Mouse (Mus musculus): ENCODE results near the gene Olfml2a. TPM values are rescaled to one million over a fixed set of nuclear protein-coding genes. Genes with fewer than 3 reads are reported as not detected.

The Olfml2a gene
- polyA plus RNA-seq, 1 experiment from 2014 or later: 0.12 TPM

GRCm38 (mm10) chr2:38964198-38964597, 32.4 kb downstream of the Olfml2a start:
- Histone ChIP-seq H3K9ac (no peak overlapping the region), H3K4me1 (replicated peaks) (peaks cover 23% of the 10 kb centered on the region), H3K4me3 (replicated peaks) (no peak overlapping the region), H3K27me3 (no peaks in the 10 kb centered on the region), H3K4me2 (no peak overlapping the region), H3K36me3 (no peaks in the 10 kb centered on the region), H3K27ac (no peak overlapping the region), H3K9me3 (replicated peaks) (no peaks in the 10 kb centered on the region)
- 43% methylated on average over 4 of the region's 4 CpGs for WGBS (ENCODE audit: insufficient replicate concordance)
- ATAC-seq (ENCODE audit: low read depth) (no peak), DNase-seq (no peak)

DNA sequence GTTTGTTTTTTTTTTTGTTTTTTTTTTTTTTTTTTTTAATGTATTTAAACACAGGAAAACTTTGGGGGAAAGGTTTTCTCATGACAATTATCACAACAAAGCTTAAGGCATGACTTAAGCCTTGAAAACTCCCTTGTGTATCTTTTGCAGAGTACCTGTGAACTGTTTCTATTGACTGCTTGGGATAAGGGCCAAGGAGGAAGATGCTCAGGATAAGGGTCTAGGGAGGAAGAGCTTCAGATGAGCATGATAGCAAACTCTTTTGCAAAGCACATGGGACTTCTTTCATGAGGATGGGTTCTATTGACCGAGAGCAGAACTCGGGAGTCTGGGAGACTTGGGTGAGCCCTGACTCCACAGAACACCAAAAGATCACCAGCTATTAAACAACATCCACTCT, 37.9 kb downstream of the Olfml2a start:
- Histone ChIP-seq H3K27ac (peak overlapping the region; percentile 86), H3K9ac (0 out of 2 replicates have a peak overlapping the region, but pooled peaks have one; percentile 33), H3K4me3 (replicated peaks) (no peak overlapping the region), H3K27me3 (no peaks in the 10 kb centered on the region), H3K4me2 (peak overlapping the region; percentile 46), H3K9me3 (replicated peaks) (no peaks in the 10 kb centered on the region), H3K4me1 (replicated peaks) (peaks cover 51% of the 10 kb centered on the region), H3K36me3 (no peaks in the 10 kb centered on the region)
- ATAC-seq (ENCODE audit: low read depth) (peak; percentile 63), DNase-seq (no peak)
- WGBS (ENCODE audit: insufficient replicate concordance): 46% methylated on average over 2 of the region's 2 CpGs

DNA sequence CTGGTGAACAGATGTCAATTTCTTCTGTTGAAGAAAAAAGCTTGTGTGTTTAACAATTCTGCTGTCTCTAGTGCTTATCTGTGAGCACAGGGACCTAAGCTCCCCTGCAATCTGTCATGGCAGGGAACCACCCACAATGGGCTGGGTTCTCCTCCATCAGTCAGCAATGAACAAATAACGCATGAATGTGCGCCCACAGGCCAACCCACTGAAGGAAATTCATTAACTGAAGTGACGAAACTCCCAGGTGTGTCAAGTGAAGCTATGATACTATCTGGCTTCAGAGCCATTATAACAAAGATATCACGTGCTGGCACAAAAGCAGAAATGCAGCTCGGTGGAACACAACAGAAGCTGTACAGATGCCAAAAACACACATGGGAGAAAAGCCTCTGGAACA, 38.3 kb downstream of the Olfml2a start:
- Histone ChIP-seq H3K36me3 (no peaks in the 10 kb centered on the region), H3K9ac (0 out of 2 replicates have a peak overlapping the region, but pooled peaks have one; percentile 33), H3K4me2 (peak overlapping the region; percentile 46), H3K4me1 (replicated peaks) (peaks cover 51% of the 10 kb centered on the region), H3K4me3 (replicated peaks) (no peak overlapping the region), H3K27me3 (no peaks in the 10 kb centered on the region), H3K9me3 (replicated peaks) (no peaks in the 10 kb centered on the region), H3K27ac (peak overlapping the region; percentile 86)
- WGBS (ENCODE audit: insufficient replicate concordance): 24% methylated on average over 5 of the region's 5 CpGs
- ATAC-seq (ENCODE audit: low read depth) (peak; percentile 97), DNase-seq (peak; percentile 72)

DNA sequence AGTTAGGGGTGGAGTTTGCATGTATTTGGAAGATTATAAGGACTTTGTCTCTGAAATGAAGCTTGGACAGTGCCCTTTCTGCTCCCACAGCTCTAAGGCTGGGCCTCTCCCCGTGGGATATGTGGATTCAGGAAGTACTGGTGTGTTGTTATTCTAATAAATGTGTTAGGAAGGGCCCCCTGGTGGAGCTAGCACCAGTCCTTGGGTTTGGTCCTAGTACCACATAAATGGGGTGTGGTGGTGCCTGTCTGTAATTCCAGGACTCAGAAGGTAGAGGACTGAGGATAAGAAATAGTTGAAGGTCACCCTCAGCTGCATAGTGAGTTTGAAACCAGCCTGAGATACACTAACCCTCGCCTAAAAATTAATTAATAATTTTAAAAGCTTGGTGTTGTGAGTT, 41.4 kb downstream of the Olfml2a start:
- ATAC-seq (ENCODE audit: low read depth) (no peak), DNase-seq (no peak)
- 10% methylated on average over 2 of the region's 2 CpGs for WGBS (ENCODE audit: insufficient replicate concordance)
- Histone ChIP-seq H3K4me2 (no peak overlapping the region), H3K27me3 (peaks cover 12% of the 10 kb centered on the region; the same call in 1 of the 2 replicates), H3K9me3 (replicated peaks) (no peaks in the 10 kb centered on the region), H3K27ac (no peak overlapping the region), H3K4me1 (replicated peaks) (peaks cover 43% of the 10 kb centered on the region), H3K36me3 (no peaks in the 10 kb centered on the region), H3K9ac (no peak overlapping the region), H3K4me3 (replicated peaks) (no peak overlapping the region)

DNA sequence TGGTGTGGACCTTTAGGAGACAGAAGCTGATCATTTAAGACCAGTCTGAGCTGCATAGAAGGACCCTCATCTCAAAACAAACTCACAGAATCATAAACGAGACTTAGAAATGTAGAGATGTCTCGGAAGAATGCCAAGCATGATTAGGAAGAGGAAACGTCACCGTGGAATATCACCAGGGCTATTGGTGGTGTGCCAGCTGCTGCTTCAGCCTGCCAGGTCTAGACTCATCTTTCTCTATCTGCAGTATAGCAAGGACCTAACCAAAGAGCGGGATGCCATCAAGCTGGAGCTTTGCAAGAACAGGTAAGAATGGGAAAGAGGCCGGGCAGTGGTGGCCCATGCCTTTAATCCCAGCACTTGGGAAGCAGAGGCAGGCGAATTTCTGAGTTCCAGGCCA, 41.9 kb downstream of the Olfml2a start:
- no peaks in the 10 kb centered on the region for H3K9me3 ChIP-seq (replicated peaks)
- no peak overlapping the region for H3K4me2 ChIP-seq
- peaks cover 12% of the 10 kb centered on the region; the same call in 1 of the 2 replicates for H3K27me3 ChIP-seq
- 69% methylated on average over 7 of the region's 7 CpGs for WGBS (ENCODE audit: insufficient replicate concordance)
- DNase-seq (no peak), ATAC-seq (ENCODE audit: low read depth) (no peak)
- no peak overlapping the region for H3K27ac ChIP-seq
- no peak overlapping the region for H3K9ac ChIP-seq
- no peaks in the 10 kb centered on the region for H3K36me3 ChIP-seq
- peaks cover 41% of the 10 kb centered on the region for H3K4me1 ChIP-seq (replicated peaks)
- no peak overlapping the region for H3K4me3 ChIP-seq (replicated peaks)

GRCm38 (mm10) chr2:38974171-38974570, 42.4 kb downstream of the Olfml2a start:
- Histone ChIP-seq H3K9ac (no peak overlapping the region), H3K4me1 (replicated peaks) (peaks cover 37% of the 10 kb centered on the region), H3K9me3 (replicated peaks) (no peaks in the 10 kb centered on the region), H3K27ac (no peak overlapping the region), H3K36me3 (no peaks in the 10 kb centered on the region), H3K4me2 (no peak overlapping the region), H3K27me3 (peaks cover 12% of the 10 kb centered on the region; the same call in 1 of the 2 replicates), H3K4me3 (replicated peaks) (no peak overlapping the region)
- no peak for DNase-seq
- no peak for ATAC-seq (ENCODE audit: low read depth)
- WGBS (ENCODE audit: insufficient replicate concordance): 40% methylated on average over 2 of the region's 2 CpGs

DNA sequence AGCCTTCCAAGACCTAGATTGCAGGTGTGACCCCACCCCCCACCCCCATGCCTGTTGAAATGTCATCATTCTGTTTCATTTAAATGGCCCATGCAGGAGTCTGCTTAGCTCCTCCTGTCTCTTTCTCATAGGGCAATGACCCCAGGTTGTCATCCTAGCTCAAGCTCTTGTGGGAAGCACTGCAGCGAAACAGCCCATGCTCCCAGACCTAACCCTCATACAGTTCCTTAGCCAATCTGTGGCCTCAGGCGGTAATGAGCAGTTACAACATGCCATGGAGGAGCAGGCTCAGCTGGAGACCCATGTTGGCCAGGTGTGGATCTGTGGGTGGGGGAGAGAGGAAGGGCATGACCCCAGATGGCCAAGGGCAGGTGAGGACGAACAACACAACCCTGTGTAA, 43.4 kb downstream of the Olfml2a start:
- H3K9ac ChIP-seq: no peak overlapping the region
- peaks cover 17% of the 10 kb centered on the region; the same call in 1 of the 2 replicates for H3K27me3 ChIP-seq
- H3K4me1 ChIP-seq (replicated peaks): peaks cover 27% of the 10 kb centered on the region
- no peak overlapping the region for H3K27ac ChIP-seq
- H3K4me2 ChIP-seq: no peak overlapping the region
- no peak overlapping the region for H3K4me3 ChIP-seq (replicated peaks)
- 57% methylated on average over 3 of the region's 3 CpGs for WGBS (ENCODE audit: insufficient replicate concordance)
- H3K9me3 ChIP-seq (replicated peaks): no peaks in the 10 kb centered on the region
- ATAC-seq (ENCODE audit: low read depth) (no peak), DNase-seq (no peak)
- H3K36me3 ChIP-seq: no peaks in the 10 kb centered on the region

DNA sequence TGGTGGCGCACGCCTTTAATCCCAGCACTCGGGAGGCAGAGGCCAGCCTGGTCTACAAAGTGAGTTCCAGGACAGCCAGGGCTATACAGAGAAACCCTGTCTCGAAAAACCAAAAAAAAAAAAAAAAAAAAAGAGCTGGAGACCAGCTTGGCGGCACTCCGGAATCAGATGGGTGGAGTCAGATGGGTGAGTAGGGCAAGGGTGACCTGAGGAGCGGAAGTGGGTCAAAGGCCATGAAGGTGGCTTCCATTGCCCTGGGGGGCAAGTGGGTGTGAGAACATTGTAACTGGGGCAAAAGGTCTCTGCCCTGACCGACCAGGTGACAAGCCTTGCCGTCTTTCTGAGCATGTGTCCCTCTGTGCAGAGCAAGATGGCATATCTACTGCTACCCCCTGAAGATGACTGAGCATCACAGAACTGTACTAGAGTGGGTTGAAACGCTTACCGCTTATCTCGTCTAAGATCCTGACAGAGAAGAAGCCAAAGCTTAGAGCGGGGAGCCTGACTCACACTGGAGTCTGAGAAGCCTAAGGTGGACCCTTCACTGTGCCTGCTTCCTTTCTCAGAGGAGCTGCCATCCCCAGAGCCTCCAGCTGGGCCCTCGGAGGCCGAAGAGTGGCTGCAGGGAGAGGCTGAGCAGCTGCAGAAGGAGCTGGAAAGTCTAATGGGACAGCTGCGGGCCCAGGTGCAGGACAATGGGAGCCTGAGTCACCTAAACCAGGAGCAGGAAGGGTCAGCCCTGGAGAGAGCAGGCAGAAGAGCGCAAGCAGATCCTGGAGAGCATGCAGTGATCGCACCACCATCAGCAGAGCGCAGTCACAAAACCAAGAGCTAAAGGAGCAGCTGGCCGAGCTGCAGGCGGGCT, 44.4 kb downstream of the Olfml2a start:
- Histone ChIP-seq H3K4me1 (replicated peaks) (peaks cover 17% of the 10 kb centered on the region), H3K27ac (no peak overlapping the region), H3K36me3 (no peaks in the 10 kb centered on the region), H3K4me3 (replicated peaks) (no peak overlapping the region), H3K9ac (no peak overlapping the region), H3K27me3 (peaks cover 17% of the 10 kb centered on the region; the same call in 1 of the 2 replicates), H3K4me2 (no peak overlapping the region), H3K9me3 (replicated peaks) (no peaks in the 10 kb centered on the region)
- 65% methylated on average over 21 of the region's 21 CpGs for WGBS (ENCODE audit: insufficient replicate concordance)
- ATAC-seq (ENCODE audit: low read depth): 0 out of 2 replicates have a peak, but pooled peaks have one; percentile 11
- DNase-seq: no peak

DNA sequence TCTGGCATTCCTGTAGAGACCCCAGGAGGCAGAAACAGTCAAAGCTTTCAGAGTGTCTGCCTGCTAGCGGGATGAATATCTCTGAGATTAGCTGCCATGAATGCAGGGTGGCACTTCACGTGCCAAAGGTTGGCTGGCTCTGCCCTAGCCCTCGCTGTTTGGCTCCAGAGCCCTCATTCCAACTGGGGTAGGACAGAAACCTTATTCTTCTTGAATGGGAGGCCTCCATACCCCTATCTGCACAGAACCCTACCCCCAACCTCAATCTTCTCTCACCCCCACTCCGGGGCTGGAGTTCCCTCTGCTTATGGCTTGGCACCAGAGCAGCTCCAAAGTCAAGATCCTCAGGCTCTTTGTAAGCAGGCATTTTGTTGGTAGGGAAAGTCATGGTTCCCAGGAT, 46.1 kb downstream of the Olfml2a start:
- no peaks in the 10 kb centered on the region for H3K36me3 ChIP-seq
- 68% methylated on average over 4 of the region's 4 CpGs for WGBS (ENCODE audit: insufficient replicate concordance)
- peaks cover 9% of the 10 kb centered on the region for H3K4me1 ChIP-seq (replicated peaks)
- DNase-seq (no peak), ATAC-seq (ENCODE audit: low read depth) (no peak)
- no peaks in the 10 kb centered on the region for H3K9me3 ChIP-seq (replicated peaks)
- H3K27ac ChIP-seq: no peak overlapping the region
- H3K9ac ChIP-seq: no peak overlapping the region
- peaks cover 17% of the 10 kb centered on the region; the same call in 1 of the 2 replicates for H3K27me3 ChIP-seq
- no peak overlapping the region for H3K4me3 ChIP-seq (replicated peaks)
- H3K4me2 ChIP-seq: no peak overlapping the region

- WGBS (ENCODE audit: insufficient replicate concordance): 87% methylated on average over 2 of the region's 2 CpGs
- H3K36me3 ChIP-seq: no peaks in the 10 kb centered on the region
- H3K9me3 ChIP-seq (replicated peaks): peaks cover 6% of the 10 kb centered on the region
- H3K4me2 ChIP-seq: no peak overlapping the region
- no peak overlapping the region for H3K27ac ChIP-seq
- H3K4me1 ChIP-seq (replicated peaks): peaks cover 15% of the 10 kb centered on the region
- DNase-seq (no peak), ATAC-seq (ENCODE audit: low read depth) (no peak)
- H3K27me3 ChIP-seq: 0 out of 2 replicates have a peak, but pooled peaks cover 4% of the 10 kb centered on the region
- no peak overlapping the region for H3K9ac ChIP-seq
- no peak overlapping the region for H3K4me3 ChIP-seq (replicated peaks)
Measured at GRCm38 (mm10) chr2:38983456-38983855, 51.7 kb downstream of the Olfml2a start.

DNA sequence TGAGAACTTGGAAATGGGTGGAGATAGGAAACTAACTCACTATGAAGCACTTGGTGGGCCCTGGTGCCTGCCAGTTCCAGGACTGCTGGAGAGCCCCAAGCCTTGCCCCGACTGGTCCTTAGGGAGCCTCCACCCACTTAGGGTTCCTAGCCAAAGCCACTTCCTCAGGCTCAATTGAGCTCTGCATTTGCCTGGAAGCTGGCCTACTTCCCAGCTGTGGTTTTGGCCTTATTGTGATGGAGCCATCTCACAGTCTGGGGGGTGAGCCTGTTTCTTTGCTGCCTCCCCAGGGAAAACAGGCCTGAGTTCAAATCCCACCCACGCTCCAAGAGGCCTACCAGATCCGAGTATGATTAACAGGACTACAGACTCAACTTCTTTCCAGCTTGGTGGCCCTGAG, 54.8 kb downstream of the Olfml2a start:
- ATAC-seq (ENCODE audit: low read depth) (no peak), DNase-seq (no peak)
- Histone ChIP-seq H3K4me2 (no peak overlapping the region), H3K9me3 (replicated peaks) (peaks cover 6% of the 10 kb centered on the region), H3K36me3 (no peaks in the 10 kb centered on the region), H3K4me1 (replicated peaks) (peaks cover 40% of the 10 kb centered on the region), H3K9ac (no peak overlapping the region), H3K27ac (no peak overlapping the region), H3K27me3 (no peaks in the 10 kb centered on the region), H3K4me3 (replicated peaks) (no peak overlapping the region)
- 69% methylated on average over 3 of the region's 3 CpGs for WGBS (ENCODE audit: insufficient replicate concordance)

DNA sequence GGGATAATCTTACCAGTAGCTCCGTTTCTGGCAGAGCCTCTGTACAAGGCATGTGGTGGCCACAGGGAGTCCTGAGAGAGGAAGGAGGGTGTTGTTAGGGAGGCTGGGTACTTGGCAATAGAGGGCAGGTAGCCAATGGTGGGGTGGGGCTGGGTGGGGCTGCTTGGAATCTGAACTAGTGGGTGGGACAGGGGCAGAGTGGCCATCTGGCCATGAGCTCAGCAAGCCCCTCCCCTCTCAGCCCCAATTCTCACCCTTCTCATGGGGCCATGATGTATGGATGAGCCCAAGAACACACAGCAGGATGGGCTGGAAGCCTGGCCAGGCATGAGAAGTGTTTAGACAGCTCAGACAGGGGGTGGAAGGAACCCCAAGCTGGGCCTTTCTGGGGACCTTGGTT, 55.6 kb downstream of the Olfml2a start:
- peaks cover 6% of the 10 kb centered on the region for H3K9me3 ChIP-seq (replicated peaks)
- no peak for DNase-seq
- H3K4me3 ChIP-seq (replicated peaks): no peak overlapping the region
- WGBS (ENCODE audit: insufficient replicate concordance): 61% methylated on average over 1 of the region's 1 CpGs
- peaks cover 47% of the 10 kb centered on the region for H3K4me1 ChIP-seq (replicated peaks)
- ATAC-seq (ENCODE audit: low read depth): no peak
- no peak overlapping the region for H3K4me2 ChIP-seq
- no peak overlapping the region for H3K9ac ChIP-seq
- H3K27me3 ChIP-seq: no peaks in the 10 kb centered on the region
- H3K27ac ChIP-seq: no peak overlapping the region
- H3K36me3 ChIP-seq: no peaks in the 10 kb centered on the region

Data from liver, embryonic 13.5 days (tissue).